Mouse (Mus musculus) heart, embryonic 14.5 days (tissue): Measurements from ENCODE around the gene Gnai2. TPM values are rescaled to one million over a fixed set of nuclear protein-coding genes. Genes with fewer than 3 reads are reported as not detected.
A peak's percentile ranks its signal among the peaks of the same experiment; 100 is the strongest.

Experiments used
- ATAC-seq: fragments of 200-750 bp; cut with Nextera tagmentation; 2 replicates; pipeline ENCODE4 v1.8.0; 2017; ENCODE audit warnings: low read depth, moderate TSS enrichment; ENCODE audit not compliant: insufficient number of reproducible peaks, insufficient read depth, low FRiP score
- H3K27ac ChIP-seq, 2 experiments: fragments of 200-500 bp in 1 of 2; fragments of 300-500 bp in 1 of 2; sonication (generic) in 1 of 2; replicated peaks in 1 of 2; 2 replicates each; pipeline ENCODE4 v1.5.1; 2012 to 2014; ENCODE audit warnings: low read depth in 2 of 2, low read length in 2 of 2, control low read depth in 1 of 2, mild to moderate bottlenecking in 1 of 2, mixed read lengths in 1 of 2; ENCODE audit not compliant: control insufficient read depth in 1 of 2, insufficient read depth in 1 of 2
- H3K27me3 ChIP-seq: fragments of 300-500 bp; sonication (generic); 2 replicates; pipeline ENCODE4 v1.6.1; 2014; ENCODE audit warnings: mild to moderate bottlenecking, low read length, control low read depth; ENCODE audit not compliant: control insufficient read depth, insufficient read depth
- H3K36me3 ChIP-seq: fragments of 300-500 bp; sonication (generic); 2 replicates; pipeline ENCODE4 v1.6.1; 2014; ENCODE audit warnings: mild to moderate bottlenecking, control low read depth, low read length, mixed read lengths; ENCODE audit not compliant: control insufficient read depth, insufficient read depth
- H3K4me1 ChIP-seq, 2 experiments: fragments of 200-500 bp in 1 of 2; fragments of 300-500 bp in 1 of 2; sonication (generic) in 1 of 2; 2 replicates each; pipeline ENCODE4 v1.6.1; 2012 to 2014; ENCODE audit warnings: low read length in 2 of 2, control low read depth in 1 of 2, mixed read lengths in 1 of 2; ENCODE audit not compliant: control insufficient read depth in 2 of 2, insufficient read depth in 2 of 2
- H3K4me2 ChIP-seq: fragments of 300-500 bp; sonication (generic); 2 replicates; pipeline ENCODE4 v1.6.1; 2014; ENCODE audit warnings: mild to moderate bottlenecking, low read length
- H3K4me3 ChIP-seq, 2 experiments: fragments of 200-500 bp in 1 of 2; fragments of 300-500 bp in 1 of 2; sonication (generic) in 1 of 2; 2 replicates each; pipeline ENCODE4 v1.5.1; 2012 to 2014; ENCODE audit warnings: low read length in 2 of 2, mild to moderate bottlenecking in 2 of 2, control low read depth in 1 of 2, low read depth in 1 of 2, moderate library complexity in 1 of 2; ENCODE audit not compliant: control insufficient read depth in 1 of 2, insufficient read depth in 1 of 2
- H3K9ac ChIP-seq: fragments of 300-500 bp; sonication (generic); 2 replicates; pipeline ENCODE4 v1.6.1; 2014; ENCODE audit warnings: mild to moderate bottlenecking, low read length
- H3K9me3 ChIP-seq: fragments of 300-500 bp; sonication (generic); 2 replicates; pipeline ENCODE4 v1.6.1; 2016; ENCODE audit warnings: low read length, control low read depth; ENCODE audit not compliant: control insufficient read depth
- WGBS: fragments of 180-500 bp; shearing (Covaris S2); extraction: QIAGEN DNeasy Blood & Tissue Kit; methylation state at CpG from one replicate; pipeline ENCODE4 v1.1.7; 2014; 5-methylcytosine and 5-hydroxymethylcytosine counted together
- polyA plus RNA-seq: library from polyadenylated mRNA; unstranded; fragments of >200 nt; fragmentation: Nextera tagmentation; extraction: Ambion mirVana; gene quantifications from 2 replicates; pipeline ENCODE4 v1.2.1, GENCODE M21; 2014

Gene Gnai2
- polyA plus RNA-seq, 1 experiment from 2014 or later: 410 TPM

GRCm38 (mm10) chr9:107657144-107657543, 22.0 kb upstream of the Gnai2 start:
- Histone ChIP-seq H3K36me3 (no peaks in the 10 kb centered on the region), H3K4me3 (no peak overlapping the region), H3K4me1 (no peaks in the 10 kb centered on the region), H3K27ac (no peak overlapping the region), H3K9me3 (no peaks in the 10 kb centered on the region), H3K27me3 (no peaks in the 10 kb centered on the region), H3K4me2 (no peak overlapping the region), H3K9ac (no peak overlapping the region)
- no peak for ATAC-seq
- 85% methylated on average over 5 of the region's 5 CpGs for WGBS

GRCm38 (mm10) chr9:107654585-107654984, 19.4 kb upstream of the Gnai2 start:
- H3K27ac ChIP-seq: no peak overlapping the region
- H3K9ac ChIP-seq: no peak overlapping the region
- H3K4me2 ChIP-seq: no peak overlapping the region
- no peaks in the 10 kb centered on the region for H3K36me3 ChIP-seq
- ATAC-seq: no peak
- H3K4me1 ChIP-seq: peaks cover 3 to 12% of the 10 kb centered on the region in 2 experiments; a peak in 3 of 4 replicates
- H3K27me3 ChIP-seq: no peaks in the 10 kb centered on the region
- WGBS: 70% methylated on average over 4 of the region's 4 CpGs
- H3K4me3 ChIP-seq: no peak overlapping the region
- no peaks in the 10 kb centered on the region for H3K9me3 ChIP-seq

- H3K4me2 ChIP-seq: no peak overlapping the region
- peaks cover 3 to 12% of the 10 kb centered on the region in 2 experiments; a peak in 3 of 4 replicates for H3K4me1 ChIP-seq
- no peak for ATAC-seq
- H3K4me3 ChIP-seq: no peak overlapping the region
- no peaks in the 10 kb centered on the region for H3K9me3 ChIP-seq
- H3K27me3 ChIP-seq: no peaks in the 10 kb centered on the region
- H3K9ac ChIP-seq: no peak overlapping the region
- H3K36me3 ChIP-seq: no peaks in the 10 kb centered on the region
- WGBS: 77% methylated on average over 2 of the region's 2 CpGs
- H3K27ac ChIP-seq: no peak overlapping the region
Observed at GRCm38 (mm10) chr9:107653474-107653873, 18.3 kb upstream of the Gnai2 start.

- 31% methylated on average over 12 of the region's 12 CpGs for WGBS
- Histone ChIP-seq H3K36me3 (no peaks in the 10 kb centered on the region), H3K9ac (0 out of 2 replicates have a peak overlapping the region, but pooled peaks have one; percentile 16), H3K27ac (no peak overlapping the region), H3K4me3 (no peak overlapping the region), H3K27me3 (no peaks in the 10 kb centered on the region), H3K4me1 (peaks cover 3 to 12% of the 10 kb centered on the region in 2 experiments; a peak in 3 of 4 replicates), H3K4me2 (no peak overlapping the region), H3K9me3 (no peaks in the 10 kb centered on the region)
- no peak for ATAC-seq
Observed at GRCm38 (mm10) chr9:107650708-107651481, 15.7 kb upstream of the Gnai2 start.

- Histone ChIP-seq H3K9me3 (no peaks in the 10 kb centered on the region), H3K4me1 (peaks cover 3 to 12% of the 10 kb centered on the region in 2 experiments; a peak in 3 of 4 replicates), H3K9ac (no peak overlapping the region), H3K36me3 (no peaks in the 10 kb centered on the region), H3K4me2 (no peak overlapping the region), H3K27ac (no peak overlapping the region), H3K27me3 (no peaks in the 10 kb centered on the region), H3K4me3 (no peak overlapping the region)
- 65% methylated on average over 7 of the region's 7 CpGs for WGBS
- ATAC-seq: no peak
Observed at GRCm38 (mm10) chr9:107650225-107650624, 15.1 kb upstream of the Gnai2 start.

- no peak overlapping the region for H3K27ac ChIP-seq
- H3K4me1 ChIP-seq: peaks cover 4 to 16% of the 10 kb centered on the region in 2 experiments; a peak in 3 of 4 replicates
- ATAC-seq: no peak
- H3K9ac ChIP-seq: no peak overlapping the region
- no peaks in the 10 kb centered on the region for H3K27me3 ChIP-seq
- H3K4me2 ChIP-seq: no peak overlapping the region
- no peak overlapping the region for H3K4me3 ChIP-seq
- H3K9me3 ChIP-seq: no peaks in the 10 kb centered on the region
- 35% methylated on average over 3 of the region's 3 CpGs for WGBS
- no peaks in the 10 kb centered on the region for H3K36me3 ChIP-seq
Observed at GRCm38 (mm10) chr9:107648767-107649166, 13.6 kb upstream of the Gnai2 start.

GRCm38 (mm10) chr9:107646975-107647374, 11.8 kb upstream of the Gnai2 start:
- ATAC-seq: no peak
- Histone ChIP-seq H3K4me1 (peaks cover 4 to 16% of the 10 kb centered on the region in 2 experiments; a peak in 3 of 4 replicates), H3K36me3 (no peaks in the 10 kb centered on the region), H3K27me3 (no peaks in the 10 kb centered on the region), H3K4me3 (no peak overlapping the region), H3K9ac (no peak overlapping the region), H3K27ac (no peak overlapping the region), H3K9me3 (no peaks in the 10 kb centered on the region), H3K4me2 (no peak overlapping the region)
- WGBS: 74% methylated on average over 6 of the region's 6 CpGs
